Mouse (Mus musculus) liver, embryonic 14.5 days (tissue): Measurements from ENCODE around the gene Jund. TPM values are rescaled to one million over a fixed set of nuclear protein-coding genes. Genes with fewer than 3 reads are reported as not detected.

ENCODE experiments used
- ATAC-seq: fragments of 200-750 bp; cut with Nextera tagmentation; 2 replicates; pipeline ENCODE4 v1.8.0; 2017; ENCODE audit warnings: moderate number of reproducible peaks, mild to moderate bottlenecking, moderate library complexity; ENCODE audit not compliant: insufficient read depth
- DNase-seq, 3 experiments: peaks; one replicate each; pipeline ENCODE4 v3.0.0-alpha.2; 2012 to 2013; ENCODE audit warnings: low read depth in 3 of 3, low spot score in 3 of 3
- H3K27ac ChIP-seq: fragments of 300-500 bp; sonication (generic); 2 replicates; pipeline ENCODE4 v1.5.1; 2014; ENCODE audit warnings: moderate library complexity, mild to moderate bottlenecking, control low read depth, inconsistent platforms
- H3K27me3 ChIP-seq: fragments of 300-500 bp; sonication (generic); 2 replicates; pipeline ENCODE4 v1.6.1; 2014; ENCODE audit warnings: mild to moderate bottlenecking, low read length, moderate library complexity; ENCODE audit not compliant: control insufficient read depth, insufficient read depth
- H3K36me3 ChIP-seq: fragments of 300-500 bp; sonication (generic); replicated peaks from 2 replicates; pipeline ENCODE4 v1.6.1; 2014; ENCODE audit warnings: low read depth; ENCODE audit not compliant: control insufficient read depth, insufficient read depth
- H3K4me1 ChIP-seq, 2 experiments: fragments of 200-500 bp in 1 of 2; fragments of 300-500 bp in 1 of 2; sonication (generic) in 1 of 2; replicated peaks; 2 replicates each; pipeline ENCODE4 v1.6.1; 2012 to 2014; ENCODE audit warnings: antibody characterized with exemption in 1 of 2, inconsistent platforms in 1 of 2, low read length in 1 of 2; ENCODE audit not compliant: control insufficient read depth in 2 of 2, insufficient read depth in 2 of 2
- H3K4me2 ChIP-seq: fragments of 300-500 bp; sonication (generic); 2 replicates; pipeline ENCODE4 v1.6.1; 2014; ENCODE audit warnings: low read depth, mild to moderate bottlenecking, control low read depth, moderate library complexity
- H3K4me3 ChIP-seq, 2 experiments: fragments of 200-500 bp in 1 of 2; fragments of 300-500 bp in 1 of 2; sonication (generic) in 1 of 2; 2 replicates each; pipeline ENCODE4 v1.5.1; 2012 to 2014; ENCODE audit warnings: low read depth in 2 of 2, low read length in 2 of 2, mild to moderate bottlenecking in 2 of 2, control low read depth in 1 of 2, inconsistent platforms in 1 of 2, moderate library complexity in 1 of 2; ENCODE audit not compliant: insufficient read depth in 1 of 2
- H3K9ac ChIP-seq: fragments of 300-500 bp; sonication (generic); replicated peaks from 2 replicates; pipeline ENCODE4 v1.6.1; 2014; ENCODE audit warnings: mild to moderate bottlenecking, control low read depth, moderate library complexity
- H3K9me3 ChIP-seq: fragments of 300-500 bp; sonication (generic); 2 replicates; pipeline ENCODE4 v1.6.1; 2016; ENCODE audit warnings: low read length, mixed read lengths; ENCODE audit not compliant: control insufficient read depth
- CTCF ChIP-seq: IDR thresholded peaks from 2 replicates; pipeline ENCODE4 v1.5.1; 2016; ENCODE audit warnings: antibody characterized with exemption, low read depth, control low read depth
- EP300 ChIP-seq: IDR thresholded peaks from 2 replicates; pipeline ENCODE4 v1.6.1; 2016; ENCODE audit warnings: antibody characterized with exemption, low read depth
- WGBS: fragments of 180-500 bp; shearing (Covaris S2); extraction: QIAGEN DNeasy Blood & Tissue Kit; methylation state at CpG from one replicate; pipeline ENCODE4 v1.1.7; 2014; ENCODE audit not compliant: insufficient replicate concordance; 5-methylcytosine and 5-hydroxymethylcytosine counted together
- polyA plus RNA-seq, 2 experiments: library from polyadenylated mRNA; depleted of rRNA in 1 of 2; stranded (reverse) in 1 of 2; unstranded in 1 of 2; fragments of >200 nt; fragmentation: Nextera tagmentation in 1 of 2; extraction: Ambion mirVana in 1 of 2; gene quantifications; 2 replicates each; pipeline versions ENCODE4 v1.2.1 to v1.2.3; 2012 to 2014

Gene Jund
- polyA plus RNA-seq, 2 experiments = 20.3 to 29.4 TPM

DNA sequence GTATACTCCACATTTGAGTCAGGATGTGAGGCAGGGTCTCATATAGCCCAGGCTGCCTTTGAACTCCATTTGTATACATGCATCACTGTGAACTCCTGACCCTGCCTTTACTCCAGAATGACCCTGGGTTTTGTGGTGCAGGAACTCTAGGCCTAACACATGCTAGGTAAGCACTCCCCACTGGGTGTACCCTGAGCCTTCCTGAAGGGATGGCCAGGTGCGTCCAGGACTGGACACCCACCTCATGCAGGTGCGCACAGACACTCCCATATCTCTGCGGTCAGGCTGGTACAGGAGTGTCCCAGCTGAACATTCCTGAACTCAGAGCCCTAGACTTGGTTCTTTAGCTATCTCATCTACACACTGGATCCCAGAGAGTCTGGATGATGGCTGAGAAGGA, 24.6 kb upstream of the Jund start:
- Histone ChIP-seq H3K9ac (peak overlapping the region; percentile 87), H3K4me1 (peaks cover 36% of the 10 kb centered on the region in 2 experiments), H3K36me3 (peaks cover 9% of the 10 kb centered on the region), H3K27ac (peak overlapping the region; percentile 95), H3K4me2 (peak overlapping the region; percentile 97), H3K4me3 (peak overlapping the region; percentile 71 to 86), H3K9me3 (no peaks in the 10 kb centered on the region), H3K27me3 (no peaks in the 10 kb centered on the region)
- 64% methylated on average over 3 of the region's 3 CpGs for whole genome bisulfite sequencing
- DNase-seq (no peak), ATAC-seq (no peak)
- TF ChIP-seq EP300 (no peak), CTCF (no peak)

DNA sequence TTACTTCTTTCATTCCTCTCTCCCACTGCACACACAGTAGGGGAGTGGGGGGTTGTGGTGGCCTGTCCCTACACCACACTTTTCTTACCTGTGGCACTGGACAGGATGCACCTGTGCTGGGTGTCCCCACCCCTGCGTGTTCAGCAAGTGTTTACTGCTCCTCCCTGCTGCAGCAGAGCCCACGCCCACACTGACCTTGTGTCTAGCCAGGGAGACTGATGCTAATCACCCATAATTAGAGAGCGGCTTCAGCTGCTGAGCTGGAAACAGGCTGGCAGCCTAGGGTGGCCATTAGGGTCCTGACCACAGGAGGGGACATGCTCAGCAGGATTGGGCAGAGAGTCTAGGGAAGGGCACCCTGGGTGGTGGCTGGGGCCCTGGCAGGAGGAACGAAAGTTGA, 24.0 kb upstream of the Jund start:
- Histone ChIP-seq H3K36me3 (peaks cover 9% of the 10 kb centered on the region), H3K4me2 (peak overlapping the region; percentile 97), H3K4me1 (peaks cover 36% of the 10 kb centered on the region in 2 experiments), H3K9ac (peak overlapping the region; percentile 45), H3K9me3 (no peaks in the 10 kb centered on the region), H3K27me3 (no peaks in the 10 kb centered on the region), H3K4me3 (no peak overlapping the region; a peak in 1 of 4 replicates), H3K27ac (peak overlapping the region; percentile 50)
- no peak for TF ChIP-seq CTCF
- TF ChIP-seq EP300 = no peak
- DNase-seq (no peak), ATAC-seq (no peak)
- 35% methylated on average over 4 of the region's 4 CpGs for WGBS

DNA sequence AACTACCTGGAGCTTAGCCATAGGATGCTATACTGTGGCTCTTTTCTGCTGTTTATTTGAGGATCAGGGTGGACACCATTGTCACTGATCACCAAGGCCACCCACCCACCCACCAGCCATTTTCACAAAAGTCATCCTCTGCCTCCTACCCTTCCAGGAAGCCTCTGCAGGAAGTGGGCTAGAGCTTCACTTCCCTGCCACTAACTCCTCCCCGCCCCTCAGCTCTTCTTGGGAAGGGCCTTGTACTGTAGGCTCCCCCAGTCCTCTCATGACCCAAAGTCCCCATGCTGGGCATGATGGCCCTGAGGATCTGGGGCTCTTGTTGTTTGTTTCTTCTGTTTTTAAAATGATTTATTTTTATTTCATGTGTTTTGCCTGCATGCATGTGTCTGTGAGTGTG, 23.4 kb upstream of the Jund start:
- Histone ChIP-seq H3K27me3 (no peaks in the 10 kb centered on the region), H3K9ac (no peak overlapping the region), H3K4me3 (no peak overlapping the region), H3K27ac (peak overlapping the region; percentile 50), H3K4me2 (peak overlapping the region; percentile 97), H3K9me3 (no peaks in the 10 kb centered on the region), H3K4me1 (peaks cover 36% of the 10 kb centered on the region in 2 experiments), H3K36me3 (peaks cover 9% of the 10 kb centered on the region)
- TF ChIP-seq CTCF = no peak
- no peak for TF ChIP-seq EP300
- ATAC-seq = no peak
- no peak for DNase-seq
- 44% methylated on average over 1 of the region's 1 CpGs for WGBS

DNA sequence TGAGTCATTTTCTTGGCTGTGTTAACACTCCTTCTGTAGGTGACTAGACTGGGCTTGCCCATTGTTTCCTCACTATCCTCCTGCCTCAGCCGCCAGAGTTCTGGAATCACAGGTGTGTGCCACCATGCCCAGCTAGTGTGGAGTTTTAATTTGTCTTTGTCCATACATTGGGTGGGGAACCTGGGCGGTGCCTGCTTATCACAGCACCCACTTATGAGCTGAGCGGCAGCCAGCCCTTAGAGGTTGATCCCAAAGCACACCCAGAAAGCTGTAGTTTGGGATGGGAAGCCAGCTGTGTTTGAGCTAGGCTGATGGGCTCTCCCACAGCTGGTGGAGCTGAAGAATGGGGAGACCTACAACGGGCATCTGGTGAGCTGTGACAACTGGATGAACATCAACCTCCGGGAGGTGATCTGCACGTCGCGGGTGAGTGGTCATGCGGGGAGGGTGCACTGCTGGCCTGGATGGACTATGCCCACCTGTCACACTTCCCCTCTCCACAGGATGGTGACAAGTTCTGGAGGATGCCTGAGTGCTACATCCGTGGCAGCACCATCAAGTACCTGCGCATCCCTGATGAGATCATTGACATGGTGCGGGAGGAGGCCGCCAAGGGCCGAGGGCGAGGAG, 21.2 kb upstream of the Jund start:
- Histone ChIP-seq H3K27me3 (no peaks in the 10 kb centered on the region), H3K27ac (peak overlapping the region; percentile 59), H3K9ac (peak overlapping the region; percentile 50), H3K4me2 (peak overlapping the region; percentile 44), H3K4me3 (no peak overlapping the region), H3K4me1 (peaks cover 43 to 45% of the 10 kb centered on the region in 2 experiments), H3K36me3 (peaks cover 9% of the 10 kb centered on the region), H3K9me3 (no peaks in the 10 kb centered on the region)
- TF ChIP-seq CTCF (no peak), EP300 (no peak)
- 76% methylated on average over 15 of the region's 15 CpGs for WGBS
- no peak for ATAC-seq
- DNase-seq = no peak

DNA sequence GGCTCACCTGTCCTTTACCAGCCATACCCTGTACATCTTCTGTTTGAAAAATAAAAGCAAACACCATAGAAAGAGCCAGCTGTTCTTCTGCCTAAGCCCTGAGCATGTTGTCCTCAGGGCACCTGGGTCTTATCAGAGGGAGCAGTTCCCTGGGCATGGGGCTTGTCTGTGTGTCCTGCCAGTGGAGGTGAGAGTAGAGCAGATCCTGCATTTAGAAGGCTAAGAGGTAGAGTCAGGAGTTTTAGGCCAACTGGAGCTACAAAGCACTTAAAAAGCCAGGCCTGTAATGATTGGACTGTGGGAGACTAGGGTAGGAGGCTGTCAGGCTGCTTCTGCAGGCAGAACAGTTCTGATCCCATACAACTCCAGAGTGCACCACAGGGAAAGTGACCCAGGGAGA, 20.1 kb upstream of the Jund start:
- no peak for DNase-seq
- no peak overlapping the region for H3K27ac ChIP-seq
- no peaks in the 10 kb centered on the region for H3K27me3 ChIP-seq
- ATAC-seq = no peak
- no peak overlapping the region for H3K4me3 ChIP-seq
- no peak for TF ChIP-seq CTCF
- TF ChIP-seq EP300 = no peak
- no peaks in the 10 kb centered on the region for H3K9me3 ChIP-seq
- H3K4me1 ChIP-seq = peaks cover 42 to 45% of the 10 kb centered on the region in 2 experiments
- no peak overlapping the region for H3K4me2 ChIP-seq
- H3K36me3 ChIP-seq = peaks cover 9% of the 10 kb centered on the region
- H3K9ac ChIP-seq = no peak overlapping the region
